Mouse (Mus musculus) lung, adult 2 months (tissue): ENCODE measurements around the gene Hipk2.

ENCODE experiments used
- CTCF ChIP-seq: fragments of 200-500 bp; IDR thresholded peaks from 2 replicates; pipeline ENCODE4 v1.5.1; 2011; ENCODE audit warnings: mild to moderate bottlenecking, low read length, control low read depth; ENCODE audit not compliant: insufficient read depth
- POLR2A ChIP-seq: fragments of 200-500 bp; IDR thresholded peaks from 2 replicates; pipeline ENCODE4 v1.6.1; 2011; ENCODE audit warnings: low read depth, mild to moderate bottlenecking, control low read depth, low read length, borderline replicate concordance; ENCODE audit errors: extremely low read depth

DNA sequence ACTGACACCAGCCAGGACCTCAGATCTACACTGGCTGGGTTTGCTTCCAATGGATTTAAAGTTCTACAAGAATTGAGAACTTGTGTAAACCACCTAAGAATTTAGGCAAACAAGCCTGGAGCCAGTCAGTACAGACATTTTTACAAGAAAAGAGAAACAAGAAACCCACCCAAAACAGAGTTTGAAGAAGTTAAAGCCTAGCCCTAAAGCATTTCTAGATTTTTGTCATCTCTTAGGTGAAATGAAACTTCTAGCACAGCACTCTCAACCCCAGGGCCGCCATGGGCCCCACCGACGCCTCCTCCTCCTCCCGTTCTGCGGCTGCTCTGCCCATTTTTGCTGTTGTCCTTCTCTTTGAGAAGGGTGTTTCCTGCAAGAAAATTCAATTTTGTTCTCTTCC, 184.9 kb downstream of the Hipk2 start:
- no peak for TF ChIP-seq CTCF
- no peak for TF ChIP-seq POLR2A
